Mouse (Mus musculus) CD4-positive, CD25-positive, alpha-beta regulatory T cell, adult 4 months (primary cell): ENCODE measurements around the gene Eif2b5. TPM values are rescaled to one million over a fixed set of nuclear protein-coding genes. Genes with fewer than 3 reads are reported as not detected.

Experiments
- ATAC-seq: one replicate; pipeline ENCODE4 v1.8.0; 2017
- polyA plus RNA-seq, 2 experiments: library from polyadenylated mRNA; unstranded; fragments of 100-300 nt; shearing (Covaris generic); gene quantifications; one replicate each; pipeline ENCODE4 v1.2.1; 2017

The Eif2b5 gene
- polyA plus RNA-seq, 2 experiments from 2014 or later: 12.0 to 16.3 TPM

DNA sequence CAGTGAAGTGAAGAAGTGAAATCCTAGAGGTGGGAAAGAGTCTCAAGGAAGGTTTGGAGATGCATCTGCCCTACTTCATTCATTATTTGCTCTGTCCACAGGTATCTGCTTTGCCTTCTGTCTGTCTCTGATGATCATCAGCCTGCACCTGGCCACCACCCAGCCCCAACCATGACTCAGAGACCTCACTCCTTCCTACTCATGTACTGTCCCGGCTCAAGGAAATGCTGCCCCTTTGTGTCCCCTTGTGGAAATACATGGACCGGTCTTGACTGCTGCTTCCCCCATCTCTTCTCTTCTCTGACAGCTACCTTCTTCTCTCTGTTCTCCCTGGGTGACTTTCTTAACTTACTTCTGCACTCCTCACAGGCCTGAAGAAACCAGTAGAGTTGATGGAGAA, 8.0 kb upstream of the Eif2b5 start:
- ATAC-seq: no peak

DNA sequence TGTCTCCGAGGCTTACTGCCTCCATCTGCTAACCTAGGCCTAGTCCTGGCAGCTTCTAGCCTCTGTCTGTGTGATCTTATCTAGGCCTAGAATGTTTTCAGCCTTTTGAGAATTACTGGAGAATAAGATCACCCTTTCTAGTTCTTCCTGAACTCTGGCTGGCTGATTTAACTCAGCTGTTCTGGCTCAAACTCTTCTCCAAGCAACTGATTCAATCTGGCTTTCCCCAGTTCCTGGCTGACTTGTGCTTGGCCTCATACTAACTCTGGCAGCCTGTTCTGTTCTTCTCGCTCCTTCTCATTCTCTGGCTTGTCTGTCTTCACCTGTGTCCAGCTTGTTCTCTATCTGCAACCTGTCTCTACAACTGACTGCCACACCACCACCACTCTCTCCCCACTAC, 7.3 kb upstream of the Eif2b5 start:
- ATAC-seq: no peak

DNA sequence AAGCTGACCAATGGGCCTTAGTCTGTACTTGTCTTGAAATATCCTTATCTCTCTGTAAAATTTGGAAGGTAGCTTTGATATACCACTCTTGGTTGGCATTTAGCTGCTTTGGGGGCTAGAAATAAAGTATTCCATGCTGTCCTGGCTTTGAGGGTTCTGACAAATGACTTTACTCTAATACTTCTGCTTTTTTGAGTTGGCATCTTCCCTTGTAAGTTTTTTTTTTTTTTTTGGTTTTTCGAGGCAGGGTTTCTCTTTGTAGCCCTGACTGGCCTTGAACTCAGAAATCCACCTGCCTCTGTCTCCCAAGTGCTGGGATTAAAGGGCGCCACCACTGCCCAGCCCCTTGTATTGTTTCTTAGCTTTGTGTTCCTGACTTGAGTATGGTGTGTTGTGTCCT, 5.2 kb upstream of the Eif2b5 start:
- ATAC-seq: no peak

- peak; percentile 76 for ATAC-seq
Observed at GRCm38 (mm10) chr16:20496671-20497600, 1.7 kb upstream of the Eif2b5 start.

- ATAC-seq: no peak
Observed at GRCm38 (mm10) chr16:20497980-20498676, 489 bp upstream of the Eif2b5 start.

- no peak for ATAC-seq
Observed at GRCm38 (mm10) chr16:20506000-20506399, 7.4 kb downstream of the Eif2b5 start.

- no peak for ATAC-seq
Observed at GRCm38 (mm10) chr16:20509349-20509748, 10.7 kb downstream of the Eif2b5 start.

DNA sequence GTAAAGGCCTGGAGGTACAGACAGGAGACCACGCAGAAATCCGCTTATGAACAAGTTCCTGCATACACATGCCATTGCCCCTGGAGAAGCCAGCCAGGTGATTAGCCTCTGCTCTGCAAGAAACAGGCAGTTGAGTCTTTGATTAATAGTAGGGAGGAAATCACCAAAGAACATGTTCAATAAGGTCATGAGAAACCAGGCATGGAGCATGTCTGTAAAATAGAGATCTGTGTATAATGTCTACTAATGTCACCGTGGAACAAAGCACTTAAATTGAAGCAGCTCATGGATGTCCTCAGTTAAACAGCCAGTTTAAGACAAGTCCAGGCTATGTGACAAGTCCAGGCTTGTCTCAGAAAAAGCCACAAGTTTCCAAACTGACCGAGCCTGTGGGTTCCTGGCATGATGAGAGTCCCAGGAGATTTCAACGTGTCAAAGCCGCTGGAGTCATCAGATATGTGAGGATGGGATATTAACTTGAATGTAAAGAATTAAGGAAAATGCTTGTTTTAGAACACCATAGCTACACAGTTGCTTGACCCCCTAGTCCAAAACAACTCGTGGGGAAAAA, 12.7 kb downstream of the Eif2b5 start:
- ATAC-seq: no peak

- ATAC-seq: no peak
Observed at GRCm38 (mm10) chr16:20516032-20516431, 17.4 kb downstream of the Eif2b5 start.

- ATAC-seq: peak; percentile 80
Observed at GRCm38 (mm10) chr16:20516726-20517201, 18.1 kb downstream of the Eif2b5 start, which contains the start of gene Dvl3. Gene Dvl3 (plus strand): TSS chr16:20516982.

DNA sequence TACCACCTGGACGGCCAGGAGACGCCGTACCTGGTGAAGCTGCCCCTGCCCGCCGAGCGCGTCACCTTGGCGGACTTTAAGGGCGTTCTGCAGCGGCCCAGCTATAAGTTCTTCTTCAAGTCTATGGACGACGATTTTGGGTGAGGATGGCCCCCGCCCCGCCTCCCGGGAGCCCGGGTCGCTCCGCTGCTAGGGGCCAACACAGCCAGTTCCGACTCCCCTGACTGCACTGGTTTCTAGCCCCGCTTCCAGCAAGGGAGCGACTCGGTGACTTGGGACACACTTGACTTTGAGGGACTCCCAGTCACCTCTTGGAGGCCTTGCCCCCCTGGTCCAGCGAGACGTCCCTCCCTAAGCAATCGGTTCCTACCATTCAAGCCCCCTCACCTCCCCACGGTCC, 18.6 kb downstream of the Eif2b5 start:
- ATAC-seq: peak; percentile 48

DNA sequence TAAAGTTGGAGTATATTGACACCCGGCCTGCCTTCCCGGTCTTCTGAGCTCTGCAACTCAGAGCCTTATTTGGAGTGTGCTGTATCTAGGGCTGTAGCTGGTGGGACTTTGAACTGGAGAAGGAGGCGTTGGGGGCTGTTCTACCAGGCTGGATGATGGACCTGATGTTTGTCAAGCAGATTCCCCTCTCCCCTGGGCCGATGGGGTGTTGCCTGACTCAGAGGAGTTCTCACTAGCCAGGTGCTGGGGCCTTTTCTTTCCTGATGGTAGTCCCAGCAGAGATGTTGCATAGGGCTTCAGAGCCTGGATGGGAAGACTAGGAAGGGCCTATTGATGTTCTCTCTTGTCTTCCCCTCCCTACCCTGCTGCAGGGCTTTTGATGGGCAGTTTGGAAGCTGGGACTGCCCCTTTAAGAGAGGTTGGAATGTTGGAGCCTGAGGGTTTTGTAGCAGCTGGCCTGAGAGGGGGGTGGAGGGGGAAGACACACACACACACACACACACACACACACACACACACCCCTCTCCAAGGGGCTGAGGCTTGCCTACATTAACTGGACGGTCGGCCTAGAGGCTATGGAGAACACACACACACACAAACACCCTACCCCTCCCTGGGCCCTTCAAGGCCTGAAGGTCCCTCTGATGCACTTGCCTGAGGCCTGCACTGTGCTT, 19.2 kb downstream of the Eif2b5 start:
- peak; percentile 25 for ATAC-seq

GRCm38 (mm10) chr16:20523886-20524285, 25.3 kb downstream of the Eif2b5 start:
- ATAC-seq: no peak

- ATAC-seq: no peak
Observed at GRCm38 (mm10) chr16:20528779-20529178, 30.2 kb downstream of the Eif2b5 start.

- ATAC-seq: no peak
Observed at GRCm38 (mm10) chr16:20529375-20529774, 30.8 kb downstream of the Eif2b5 start.

GRCm38 (mm10) chr16:20530941-20531340, 32.3 kb downstream of the Eif2b5 start:
- no peak for ATAC-seq

DNA sequence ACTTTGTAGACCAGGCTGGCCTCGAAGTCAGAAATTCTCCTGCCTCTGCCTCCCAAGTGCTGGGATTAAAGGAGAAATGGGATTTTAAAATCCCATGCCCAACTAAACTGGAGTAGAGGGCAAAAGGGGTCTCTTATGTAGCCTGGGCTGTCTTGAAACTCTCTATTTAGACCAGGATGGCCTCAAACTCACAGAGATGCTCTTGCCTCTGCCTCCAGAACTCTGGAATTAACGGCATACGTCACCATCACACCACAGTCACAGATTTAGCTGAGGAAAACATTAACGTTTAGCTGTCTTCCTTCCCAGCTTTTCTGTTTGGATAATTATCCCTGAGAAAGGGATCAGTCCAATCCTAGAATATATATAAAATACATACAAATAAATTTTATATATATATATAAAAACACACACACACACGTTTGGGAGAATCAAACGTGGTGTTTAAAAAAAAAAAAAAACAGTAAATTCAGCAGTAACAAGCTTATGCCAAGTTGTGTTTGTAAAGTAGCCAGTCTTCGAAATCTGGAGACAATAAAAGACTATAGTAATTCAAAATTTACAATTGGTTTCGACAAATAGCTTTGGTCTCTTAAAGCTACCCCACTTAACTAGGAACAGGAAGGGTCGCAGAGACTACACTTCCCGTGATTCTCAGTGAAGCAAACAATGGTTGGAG, 36.1 kb downstream of the Eif2b5 start:
- no peak for ATAC-seq

- ATAC-seq: peak; percentile 99
Observed at GRCm38 (mm10) chr16:20535296-20536080, 36.9 kb downstream of the Eif2b5 start, which contains the start of gene Ap2m1. Gene Ap2m1 (plus strand): TSS chr16:20535478.

GRCm38 (mm10) chr16:20536081-20536665, 37.6 kb downstream of the Eif2b5 start:
- ATAC-seq: no peak

DNA sequence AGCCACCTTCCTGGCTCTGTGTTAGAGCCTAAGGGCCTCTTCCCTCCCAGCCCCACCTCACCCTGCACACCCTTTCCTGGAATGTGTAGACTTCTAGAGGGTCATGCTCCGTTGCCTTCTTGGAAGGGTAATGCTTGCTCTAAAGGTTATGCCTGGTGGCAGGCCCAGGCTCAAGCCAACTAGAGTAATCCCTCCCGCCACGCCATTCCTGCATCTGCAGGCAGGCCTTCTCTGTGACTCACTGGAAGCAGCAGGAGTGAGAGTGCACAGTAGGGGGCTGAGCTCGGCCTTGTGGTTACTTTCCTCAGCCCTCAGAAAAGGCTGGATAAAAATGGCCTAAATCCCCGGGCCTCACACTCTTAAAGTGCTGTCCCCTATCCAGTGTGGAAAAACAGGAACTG, 38.5 kb downstream of the Eif2b5 start:
- no peak for ATAC-seq
